Mouse (Mus musculus) forebrain, embryonic 15.5 days (tissue): ENCODE measurements at regions not wholly inside any gene's neighbourhood (a gene's known extent, or its start where the extent isn't known, plus 50 kb on each side); places are given as distances from the start of the nearest gene placed in this dataset.

Experiments
- ATAC-seq: fragments of 200-750 bp; cut with Nextera tagmentation; replicated peaks from 2 replicates; pipeline ENCODE4 v1.8.0; 2017; ENCODE audit warnings: mild to moderate bottlenecking, moderate TSS enrichment, moderate library complexity
- H3K27ac ChIP-seq: fragments of 300-500 bp; sonication (generic); replicated peaks from 2 replicates; pipeline ENCODE4 v1.5.1; 2015; ENCODE audit warnings: mild to moderate bottlenecking, inconsistent platforms
- H3K27me3 ChIP-seq: fragments of 300-500 bp; sonication (generic); 2 replicates; pipeline ENCODE4 v1.6.1; 2015; ENCODE audit warnings: inconsistent platforms
- H3K36me3 ChIP-seq: fragments of 300-500 bp; sonication (generic); 2 replicates; pipeline ENCODE4 v1.6.1; 2015; ENCODE audit warnings: mild to moderate bottlenecking, inconsistent platforms
- H3K4me1 ChIP-seq: fragments of 300-500 bp; sonication (generic); 2 replicates; pipeline ENCODE4 v1.6.1; 2015; ENCODE audit warnings: inconsistent platforms
- H3K4me2 ChIP-seq: fragments of 300-500 bp; sonication (generic); replicated peaks from 2 replicates; pipeline ENCODE4 v1.6.1; 2015; ENCODE audit warnings: mild to moderate bottlenecking, inconsistent platforms
- H3K4me3 ChIP-seq: fragments of 300-500 bp; sonication (generic); 2 replicates; pipeline ENCODE4 v1.5.1; 2015; ENCODE audit warnings: mild to moderate bottlenecking, inconsistent platforms
- H3K9ac ChIP-seq: fragments of 300-500 bp; sonication (generic); replicated peaks from 2 replicates; pipeline ENCODE4 v1.6.1; 2015; ENCODE audit warnings: mild to moderate bottlenecking, inconsistent platforms
- H3K9me3 ChIP-seq: fragments of 300-500 bp; sonication (generic); 2 replicates; pipeline ENCODE4 v1.6.1; 2016; ENCODE audit warnings: inconsistent platforms
- WGBS: fragments of 180-500 bp; shearing (Covaris S2); methylation state at CpG from one replicate; pipeline ENCODE4 v1.1.7; 2015; ENCODE audit warnings: mixed read lengths; 5-methylcytosine and 5-hydroxymethylcytosine counted together

DNA sequence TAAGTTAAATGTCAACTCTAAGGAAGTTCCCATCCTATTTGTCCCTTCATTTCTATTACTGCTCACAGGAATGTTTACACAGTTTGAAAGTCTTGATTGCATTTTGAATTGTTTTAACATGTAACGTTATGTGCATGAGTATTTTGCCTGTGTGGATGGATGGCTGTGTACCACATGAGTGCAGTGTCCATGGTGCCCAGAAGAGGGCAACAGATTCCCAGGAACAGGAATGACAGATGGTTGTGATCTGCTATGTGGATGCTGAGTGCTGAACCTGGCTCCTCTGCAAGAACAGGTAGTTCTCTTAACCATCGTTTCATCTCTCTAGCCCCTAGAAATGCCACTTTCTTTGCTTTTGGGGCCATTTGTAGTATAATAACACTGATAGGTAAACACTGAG, 597.9 kb upstream of the Zwint start:
- no peaks in the 10 kb centered on the region for H3K4me1 ChIP-seq
- no peak overlapping the region for H3K4me2 ChIP-seq
- ATAC-seq: no peak
- H3K36me3 ChIP-seq: no peaks in the 10 kb centered on the region
- no peak overlapping the region for H3K9ac ChIP-seq
- no peaks in the 10 kb centered on the region for H3K27me3 ChIP-seq
- H3K9me3 ChIP-seq: no peaks in the 10 kb centered on the region
- H3K4me3 ChIP-seq: no peak overlapping the region
- no peak overlapping the region for H3K27ac ChIP-seq
- 90% methylated on average over 2 of the region's 2 CpGs for WGBS

DNA sequence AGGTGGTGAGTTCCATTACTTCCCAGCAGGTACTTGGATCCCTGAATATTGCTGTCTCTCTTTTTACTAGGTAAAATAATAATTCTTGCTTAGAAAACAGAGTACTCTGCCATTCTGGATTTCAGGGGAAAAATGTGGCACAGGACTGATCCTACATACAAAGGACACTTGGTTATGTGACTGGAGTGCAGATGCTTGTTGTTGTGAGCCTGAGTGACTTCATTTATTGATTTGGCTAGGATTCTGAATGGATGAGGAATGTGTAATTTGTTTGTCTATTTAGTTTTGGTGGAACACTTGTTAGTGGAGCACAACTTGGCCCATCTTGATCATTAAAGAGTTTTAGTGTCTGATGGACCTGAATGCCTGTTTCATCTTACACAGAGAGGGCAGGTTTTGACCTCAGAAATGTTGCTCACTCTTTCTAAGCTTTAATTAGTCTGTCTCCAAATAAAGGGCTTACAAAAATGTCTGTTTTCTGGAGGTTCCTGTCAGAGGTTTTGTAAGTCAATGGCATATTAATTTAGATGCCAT, 583.4 kb upstream of the Zwint start:
- Histone ChIP-seq H3K4me1 (no peaks in the 10 kb centered on the region), H3K36me3 (no peaks in the 10 kb centered on the region), H3K4me2 (no peak overlapping the region), H3K27ac (no peak overlapping the region), H3K27me3 (no peaks in the 10 kb centered on the region), H3K4me3 (no peak overlapping the region), H3K9me3 (no peaks in the 10 kb centered on the region), H3K9ac (no peak overlapping the region)
- 0 out of 2 replicates have a peak, but pooled peaks have one; percentile 29 for ATAC-seq

DNA sequence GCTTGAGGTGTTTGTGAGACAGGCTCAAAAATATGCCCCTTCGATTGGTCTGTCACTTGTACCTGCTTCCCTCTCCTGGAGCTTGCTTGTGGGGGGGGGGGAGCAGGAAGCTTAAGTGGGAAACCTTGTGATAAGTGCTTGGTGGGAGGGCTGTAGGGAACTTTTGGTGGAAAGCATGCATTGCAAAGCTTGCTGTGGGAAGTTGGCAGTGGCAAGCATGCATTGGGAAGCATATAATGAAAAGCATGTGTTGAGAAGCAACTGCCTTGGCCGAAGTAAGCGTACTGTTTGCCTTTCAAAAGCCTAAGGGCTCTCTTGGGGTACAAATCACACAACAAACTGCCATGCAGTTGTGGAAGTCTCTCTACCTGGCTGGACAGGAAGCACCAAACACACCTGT, 576.3 kb upstream of the Zwint start:
- no peak overlapping the region for H3K4me2 ChIP-seq
- H3K36me3 ChIP-seq: no peaks in the 10 kb centered on the region
- WGBS: 94% methylated on average over 3 of the region's 3 CpGs
- H3K4me3 ChIP-seq: no peak overlapping the region
- H3K27ac ChIP-seq: no peak overlapping the region
- H3K9ac ChIP-seq: no peak overlapping the region
- ATAC-seq: no peak
- H3K27me3 ChIP-seq: no peaks in the 10 kb centered on the region
- H3K4me1 ChIP-seq: no peaks in the 10 kb centered on the region
- no peaks in the 10 kb centered on the region for H3K9me3 ChIP-seq

DNA sequence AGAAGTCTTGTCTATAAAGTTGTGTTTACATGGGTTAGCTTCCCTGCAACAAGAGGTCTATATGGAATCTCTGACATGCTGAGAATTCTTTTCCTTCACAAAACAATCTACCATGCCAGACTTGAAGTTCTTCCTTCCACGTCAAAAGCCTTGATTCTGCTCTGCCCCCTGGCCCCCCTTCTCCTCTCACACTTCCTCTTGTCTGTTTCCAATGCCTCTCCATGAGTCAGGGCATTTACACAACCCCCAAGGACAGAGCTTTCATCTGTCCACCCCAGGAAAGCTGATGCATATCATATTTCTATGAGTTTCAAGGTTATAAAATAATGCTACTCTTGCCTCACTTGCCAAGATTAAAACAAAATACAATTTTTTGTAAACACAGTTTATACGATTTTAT, 557.7 kb upstream of the Zwint start:
- ATAC-seq: no peak
- no peak overlapping the region for H3K9ac ChIP-seq
- 58% methylated on average over 2 of the region's 2 CpGs for WGBS
- no peaks in the 10 kb centered on the region for H3K36me3 ChIP-seq
- H3K4me1 ChIP-seq: peaks cover 13% of the 10 kb centered on the region
- no peaks in the 10 kb centered on the region for H3K9me3 ChIP-seq
- no peak overlapping the region for H3K27ac ChIP-seq
- H3K4me2 ChIP-seq: no peak overlapping the region
- H3K27me3 ChIP-seq: no peaks in the 10 kb centered on the region
- no peak overlapping the region for H3K4me3 ChIP-seq

DNA sequence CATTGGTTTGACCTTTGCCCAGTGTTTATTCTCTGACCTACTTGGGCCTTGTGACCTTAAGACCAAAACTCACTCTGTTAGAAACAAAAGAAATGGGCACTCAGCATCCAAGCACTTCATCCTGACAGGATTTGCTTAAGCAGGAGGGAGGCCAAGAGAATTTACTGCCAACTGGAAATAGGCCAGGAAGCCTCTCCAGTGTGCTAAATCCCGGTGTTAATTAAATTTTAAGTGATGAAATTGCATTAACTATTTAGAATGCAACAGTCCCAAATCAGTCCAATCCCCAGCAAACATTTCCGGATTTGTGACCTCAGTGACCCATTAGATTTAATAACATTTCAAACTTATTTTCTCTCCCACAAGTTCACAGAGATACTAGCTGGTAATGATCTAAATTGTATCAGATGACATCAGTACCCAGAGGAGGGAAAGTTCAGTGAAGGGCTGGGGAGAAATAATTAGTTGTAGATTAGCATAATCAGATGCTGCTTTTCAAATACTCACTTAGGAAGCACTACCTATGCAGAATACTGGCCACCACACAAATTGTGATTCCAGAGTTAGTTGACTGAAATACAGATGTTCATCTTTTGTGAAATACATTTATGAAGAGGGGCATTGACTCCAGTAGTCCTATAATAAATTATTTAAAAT, 555.4 kb upstream of the Zwint start:
- H3K9ac ChIP-seq: no peak overlapping the region
- H3K27me3 ChIP-seq: no peaks in the 10 kb centered on the region
- H3K4me1 ChIP-seq: peaks cover 13% of the 10 kb centered on the region
- H3K4me2 ChIP-seq: no peak overlapping the region
- H3K9me3 ChIP-seq: no peaks in the 10 kb centered on the region
- H3K36me3 ChIP-seq: no peaks in the 10 kb centered on the region
- no peak overlapping the region for H3K4me3 ChIP-seq
- peak; percentile 90 for ATAC-seq
- 17% methylated on average over 2 of the region's 2 CpGs for WGBS
- no peak overlapping the region for H3K27ac ChIP-seq

DNA sequence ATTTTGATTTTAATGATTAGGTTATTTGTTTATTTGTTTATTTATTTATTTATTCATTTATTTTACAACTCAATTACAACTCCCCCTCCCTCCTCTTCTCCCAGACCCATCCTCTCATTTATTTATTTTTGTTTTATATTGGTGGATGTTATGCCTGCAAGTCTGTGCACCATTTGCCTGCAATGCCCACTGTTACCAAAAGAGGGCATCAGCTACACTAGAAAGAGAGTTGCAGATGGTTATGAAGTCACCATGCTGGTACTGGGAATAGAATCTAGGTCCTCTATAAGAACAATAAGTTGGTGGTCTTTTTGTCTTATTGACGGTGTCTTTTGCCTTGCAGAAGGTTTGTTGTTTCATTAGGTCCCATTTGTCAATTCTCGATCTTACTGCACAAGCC, 535.2 kb upstream of the Zwint start:
- Histone ChIP-seq H3K4me1 (no peaks in the 10 kb centered on the region), H3K4me2 (no peak overlapping the region), H3K4me3 (no peak overlapping the region), H3K9ac (no peak overlapping the region), H3K9me3 (no peaks in the 10 kb centered on the region), H3K36me3 (no peaks in the 10 kb centered on the region), H3K27me3 (no peaks in the 10 kb centered on the region), H3K27ac (no peak overlapping the region)
- no peak for ATAC-seq
- WGBS: 93% methylated on average over 2 of the region's 2 CpGs

DNA sequence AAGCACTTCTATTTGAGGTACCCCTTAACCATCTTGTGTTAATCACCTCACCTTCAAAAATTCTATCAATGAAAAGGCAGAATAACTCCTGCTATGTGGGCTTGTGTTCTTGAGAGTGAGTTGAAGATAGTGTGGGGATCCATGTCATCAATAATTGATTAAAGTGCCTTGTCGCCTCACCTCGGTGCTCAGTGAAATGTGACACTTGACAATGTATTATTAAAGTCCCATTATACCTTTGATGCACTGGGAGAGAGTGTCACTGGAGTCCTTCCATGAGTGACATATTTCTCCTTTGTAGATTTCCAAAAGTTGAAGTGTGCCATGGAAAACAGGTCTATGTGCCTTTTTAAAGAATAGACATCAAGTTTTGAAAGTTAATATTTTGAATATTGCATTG, 522.2 kb upstream of the Zwint start:
- Histone ChIP-seq H3K27ac (no peak overlapping the region), H3K9me3 (no peaks in the 10 kb centered on the region), H3K27me3 (no peaks in the 10 kb centered on the region), H3K36me3 (no peaks in the 10 kb centered on the region), H3K4me2 (no peak overlapping the region), H3K9ac (no peak overlapping the region), H3K4me3 (no peak overlapping the region), H3K4me1 (no peaks in the 10 kb centered on the region)
- WGBS: 78% methylated on average over 2 of the region's 2 CpGs
- no peak for ATAC-seq
